Comparison of ENCODE assay signal across 8 mouse cellular contexts in genomic region chr14:121365991-121366728, GRCm38 (mm10). TPM values are rescaled to one million over a fixed set of nuclear protein-coding genes. Genes with fewer than 3 reads are reported as not detected.
A peak's percentile ranks its signal among the peaks of the same experiment; 100 is the strongest.
DNase-seq lines count a peak whose midpoint lies in the region; ATAC-seq and TF ChIP-seq lines count a peak whose summit lies in the region.

No protein-coding gene starts in this region.

- H3K9ac ChIP-seq in heart, embryonic 13.5 days = peak overlapping the region; percentile 71
- H3K9ac ChIP-seq in embryonic facial prominence, embryonic 15.5 days = no peak overlapping the region
- no peak overlapping the region for H3K9ac ChIP-seq in limb, embryonic 14.5 days (ENCODE audit: low read depth, low read length, severe bottlenecking)

- peaks cover 99% of the 10 kb centered on the region for H3K4me1 ChIP-seq in heart, embryonic 13.5 days
- H3K4me1 ChIP-seq in embryonic facial prominence, embryonic 15.5 days = peaks cover 80% of the 10 kb centered on the region
- H3K4me1 ChIP-seq in limb, embryonic 14.5 days (ENCODE audit: control insufficient read depth, insufficient read depth, low read length) = peaks cover 42% of the 10 kb centered on the region
- H3K4me1 ChIP-seq in spleen, adult 2 months (ENCODE audit: control insufficient read depth, insufficient read depth, insufficient read length) = peaks cover 59% of the 10 kb centered on the region; the same call in 1 of the 2 replicates

- peak overlapping the region; percentile 89 for H3K27ac ChIP-seq in heart, embryonic 13.5 days (replicated peaks)
- peak overlapping the region; percentile 17; the same call in 1 of the 2 replicates for H3K27ac ChIP-seq in embryonic facial prominence, embryonic 15.5 days (replicated peaks)
- no peak overlapping the region for H3K27ac ChIP-seq in limb, embryonic 14.5 days (replicated peaks; ENCODE audit: low read depth, low read length)
- H3K27ac ChIP-seq in spleen, adult 2 months (ENCODE audit: insufficient read depth, low read length) = peak overlapping the region; percentile 95

- ATAC-seq in heart, embryonic 13.5 days (ENCODE audit: extremely low read depth, insufficient number of reproducible peaks, low FRiP score, low TSS enrichment) = no peak
- 0 out of 2 replicates have a peak, but pooled peaks have one; percentile 32 for ATAC-seq in embryonic facial prominence, embryonic 15.5 days (ENCODE audit: insufficient number of reproducible peaks, low FRiP score, low TSS enrichment, low read depth)
- peak; percentile 26; the same call in 1 of the 2 replicates for ATAC-seq in limb, embryonic 14.5 days (ENCODE audit: low FRiP score, low read depth)

- no peak for DNase-seq in heart, postnatal 36 days
- no peak for DNase-seq in limb, embryonic 14.5 days (ENCODE audit: low spot score)
- peak; percentile 87 to 93 for DNase-seq in spleen, adult 2 months (ENCODE audit: low read depth in 1 of 2, low spot score in 2 of 2)
- DNase-seq in frontal cortex, postnatal 25 days (ENCODE audit: low spot score in 2 of 2) = no peak
- DNase-seq in left cerebral cortex, adult 8-10 months (ENCODE audit: low spot score in 2 of 2) = no peak
- no peak for DNase-seq in retina, postnatal 1 day

- H3K4me3 ChIP-seq in heart, embryonic 13.5 days = peak overlapping the region; percentile 24
- no peak overlapping the region for H3K4me3 ChIP-seq in embryonic facial prominence, embryonic 15.5 days (replicated peaks)
- H3K4me3 ChIP-seq in limb, embryonic 14.5 days (replicated peaks; ENCODE audit: low read length) = no peak overlapping the region
- H3K4me3 ChIP-seq in spleen, adult 2 months (ENCODE audit: extremely low read depth, insufficient read depth, insufficient read length) = peak overlapping the region; percentile 26; the same call in 1 of the 2 replicates

- no peaks in the 10 kb centered on the region; the same call in 1 of the 2 replicates for H3K9me3 ChIP-seq in heart, embryonic 13.5 days
- H3K9me3 ChIP-seq in embryonic facial prominence, embryonic 15.5 days (replicated peaks) = no peaks in the 10 kb centered on the region
- H3K9me3 ChIP-seq in limb, embryonic 14.5 days (ENCODE audit: control insufficient read depth, low read length) = no peaks in the 10 kb centered on the region

- no peaks in the 10 kb centered on the region for H3K27me3 ChIP-seq in heart, embryonic 13.5 days (replicated peaks)
- H3K27me3 ChIP-seq in embryonic facial prominence, embryonic 15.5 days = no peaks in the 10 kb centered on the region
- no peaks in the 10 kb centered on the region for H3K27me3 ChIP-seq in limb, embryonic 14.5 days (ENCODE audit: control insufficient read depth, insufficient read depth, low read length)
- no peaks in the 10 kb centered on the region for H3K27me3 ChIP-seq in spleen, adult 2 months (ENCODE audit: control insufficient read depth, insufficient read depth, low read length)

- no peak for TF ChIP-seq POLR2A in limb, embryonic 14.5 days (IDR thresholded peaks at IDR 0.05; ENCODE audit: borderline replicate concordance, extremely low read depth, insufficient read depth, insufficient read length)
- TF ChIP-seq POLR2A in spleen, adult 2 months (IDR thresholded peaks at IDR 0.05; ENCODE audit: low read depth, low read length) = no peak

- WGBS in heart, embryonic 13.5 days = 41% methylated on average over 17 of the region's 17 CpGs
- 58% methylated on average over 17 of the region's 17 CpGs for WGBS in embryonic facial prominence, embryonic 15.5 days
- WGBS in limb, embryonic 14.5 days = 56% methylated on average over 17 of the region's 17 CpGs
- WGBS in spleen, adult 2 months = 5% methylated on average over 17 of the region's 17 CpGs

- peak overlapping the region; percentile 62 for H3K4me2 ChIP-seq in heart, embryonic 13.5 days
- H3K4me2 ChIP-seq in embryonic facial prominence, embryonic 15.5 days (replicated peaks) = no peak overlapping the region
- no peak overlapping the region for H3K4me2 ChIP-seq in limb, embryonic 14.5 days (replicated peaks; ENCODE audit: low read depth, low read length, severe bottlenecking)

- peaks cover 8% of the 10 kb centered on the region for H3K36me3 ChIP-seq in heart, embryonic 13.5 days
- no peaks in the 10 kb centered on the region for H3K36me3 ChIP-seq in embryonic facial prominence, embryonic 15.5 days
- H3K36me3 ChIP-seq in limb, embryonic 14.5 days (ENCODE audit: control insufficient read depth, insufficient read depth, low read length) = no peaks in the 10 kb centered on the region; the same call in 1 of the 2 replicates
- H3K36me3 ChIP-seq in spleen, adult 2 months (ENCODE audit: control insufficient read depth, insufficient read depth, low read length) = 0 out of 2 replicates have a peak, but pooled peaks cover 2% of the 10 kb centered on the region

- intact Hi-C loops in heart, postnatal 36 days (cut with DNase I) = no loop called here

- TF ChIP-seq CTCF in spleen, adult 2 months (IDR thresholded peaks at IDR 0.05; ENCODE audit: extremely low read depth, insufficient read depth, insufficient read length, insufficient replicate concordance) = no peak

RNA-seq across cellular contexts. Expression of gene Stk24, which starts 13.7 kb away (rescaled TPM):
- 29.7 and 30.8 TPM in 2 replicates for polyA plus RNA-seq in heart, embryonic 13.5 days (2015; fragmentation: Nextera tagmentation; extraction: Ambion mirVana)
- 10 to 100 TPM; 61.8 to 69.5 TPM for total RNA-seq in heart, postnatal 36 days (2021)
- 40.0 and 41.7 TPM in 2 replicates for polyA plus RNA-seq in embryonic facial prominence, embryonic 15.5 days (2015; fragmentation: Nextera tagmentation; extraction: Ambion mirVana)
- 37.6 and 40.6 TPM in 2 replicates for polyA plus RNA-seq in limb, embryonic 14.5 days (2012; rRNA removed)
- polyA plus RNA-seq in limb, embryonic 14.5 days (2014; fragmentation: Nextera tagmentation; extraction: Ambion mirVana) = 46.7 and 50.7 TPM in 2 replicates
- polyA plus RNA-seq in spleen, adult 2 months (2012; rRNA removed) = 32.6 and 37.8 TPM in 2 replicates
- 10 to 100 TPM; 62.3 to 71.6 (median 64.9) TPM for total RNA-seq in left cerebral cortex, adult 8-10 months (2022)

Comparison
In these comparisons a context has a peak if more than half of its experiments do, and no peak if none do; other contexts are left out.
1. H3K4me3 ChIP-seq: peak in heart, embryonic 13.5 days (single experiment) and spleen, adult 2 months (single experiment); none in embryonic facial prominence, embryonic 15.5 days (single experiment) and limb, embryonic 14.5 days (single experiment).
2. DNase-seq: peak in spleen, adult 2 months (2 of 2); none in heart, postnatal 36 days (0 of 2), limb, embryonic 14.5 days (single experiment), frontal cortex, postnatal 25 days (0 of 2), left cerebral cortex, adult 8-10 months (0 of 2) and retina, postnatal 1 day (single experiment).